Comparison of ENCODE assay signal across 18 mouse cellular contexts in the genomic region with DNA sequence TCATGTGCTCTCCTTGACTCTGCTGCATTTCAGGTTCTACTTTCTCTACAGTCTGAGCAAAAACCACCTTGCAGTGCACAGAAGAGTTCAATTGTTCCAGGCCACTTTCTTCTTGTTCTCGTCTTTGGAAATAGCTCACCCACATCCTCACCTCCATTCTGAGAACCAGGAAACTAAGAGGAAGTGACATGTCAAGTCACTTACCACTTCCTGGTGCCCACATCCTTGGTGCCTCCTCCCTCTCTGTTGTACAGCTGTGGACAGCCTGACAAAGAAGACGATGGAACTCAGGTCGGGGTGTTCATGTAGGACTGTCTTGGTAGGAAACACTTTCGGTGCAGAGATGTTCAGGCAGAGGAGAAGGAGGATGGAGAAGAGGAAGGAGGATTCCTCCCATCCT.
DNase-seq lines count a peak whose midpoint lies in the region.
"Had no signal": no experiment of that assay in that cellular context is flagged by ENCODE, and none has a peak within 500 bp of the region (broad histone marks: within the 10 kb centered on the region; RNA-seq: fewer than 3 reads in every experiment).

No protein-coding gene starts in this region.

- H3K27me3 ChIP-seq in splenic B cell, adult 2 months (ENCODE audit: control insufficient read depth, insufficient read depth, low read length, poor library complexity, severe bottlenecking), result no peaks in the 10 kb centered on the region
- H3K27me3 ChIP-seq: forebrain, embryonic 12.5 days; hindbrain, embryonic 12.5 days; limb, embryonic 13.5 days; midbrain, embryonic 15.5 days had no signal

- intact Hi-C loops in left cerebral cortex, postnatal 36 days (cut with DNase I), result no loop called here

- no peaks in the 10 kb centered on the region for H3K36me3 ChIP-seq in splenic B cell, adult 2 months (ENCODE audit: control insufficient read depth, insufficient read depth, low read length, poor library complexity, severe bottlenecking)
- H3K36me3 ChIP-seq: forebrain, embryonic 12.5 days; heart, embryonic 10.5 days; hindbrain, embryonic 12.5 days; limb, embryonic 13.5 days; midbrain, embryonic 15.5 days had no signal

- DNase-seq in heart, adult 11 months, result peak; percentile 59
- DNase-seq in heart, adult 8-10 months (ENCODE audit: low spot score), result no peak
- peak; percentile 64 for DNase-seq in induced T-regulatory cell, adult 2 months (ENCODE audit: low read depth)
- DNase-seq in splenic B cell, adult 2 months (ENCODE audit: low read depth, low spot score), result peak; percentile 37
- DNase-seq in left cerebral cortex, postnatal 36 days (ENCODE audit: low spot score in 2 of 2), result no peak
- DNase-seq in kidney, postnatal 25 days, result no peak
- no peak for DNase-seq in embryo, embryonic 11 days
- no peak for DNase-seq in layer of hippocampus, adult 8-10 months (ENCODE audit: low spot score in 2 of 2)
- DNase-seq: adrenal gland, adult 2 months; cerebellum, adult 8-10 months; gastrocnemius, postnatal 10 days; kidney, postnatal 4 days; lung, postnatal 10 days had no signal

Comparison
In these comparisons a context has a peak if more than half of its experiments do, and no peak if none do; other contexts are left out.
1. DNase-seq: peak in heart, adult 11 months (single experiment), induced T-regulatory cell, adult 2 months (single experiment) and splenic B cell, adult 2 months (single experiment); none in heart, adult 8-10 months (single experiment), left cerebral cortex, postnatal 36 days (0 of 2), kidney, postnatal 25 days (0 of 2), embryo, embryonic 11 days (single experiment) and layer of hippocampus, adult 8-10 months (0 of 2).